Mouse (Mus musculus) ES-E14 (cell line): Measurements from ENCODE around the gene Olfr1248. TPM values are rescaled to one million over a fixed set of nuclear protein-coding genes. Genes with fewer than 3 reads are reported as not detected.
"Not testable (repeated sequence)": the region's sequence is repeated elsewhere in the genome, so short reads cannot be mapped to it uniquely, and the experiment has no call there.

Experiments
- DNase-seq: peaks from one replicate; pipeline ENCODE4 v3.0.0-alpha.2; 2013; ENCODE audit warnings: low read depth, low spot score
- H3K27ac ChIP-seq: 2 replicates; pipeline ENCODE4 v1.5.1; 2012; ENCODE audit warnings: low read depth, mild to moderate bottlenecking, low read length, moderate library complexity, mixed read lengths; ENCODE audit not compliant: poor library complexity, insufficient read depth, severe bottlenecking
- H3K36me3 ChIP-seq: 2 replicates; pipeline ENCODE4 v1.6.1; 2012; ENCODE audit warnings: mild to moderate bottlenecking, low read length, moderate library complexity, mixed read lengths; ENCODE audit not compliant: control insufficient read depth, poor library complexity, insufficient read depth, severe bottlenecking
- H3K4me1 ChIP-seq, 2 experiments: fragments of 150-350 bp in 1 of 2; sonication (generic) in 1 of 2; 2 replicates each; pipeline ENCODE4 v1.6.1; 2012; ENCODE audit warnings: low read length in 2 of 2, mild to moderate bottlenecking in 1 of 2, mixed read lengths in 1 of 2; ENCODE audit not compliant: control insufficient read depth in 2 of 2, insufficient read depth in 2 of 2, poor library complexity in 1 of 2
- H3K4me3 ChIP-seq, 2 experiments: fragments of 150-350 bp in 1 of 2; sonication (generic) in 1 of 2; 2 replicates each; pipeline ENCODE4 v1.5.1; 2012; ENCODE audit warnings: low read length in 2 of 2, low read depth in 1 of 2, mild to moderate bottlenecking in 1 of 2, mixed read lengths in 1 of 2; ENCODE audit not compliant: insufficient read depth in 1 of 2, poor library complexity in 1 of 2, severe bottlenecking in 1 of 2
- H3K9ac ChIP-seq: 2 replicates; pipeline ENCODE4 v1.6.1; 2012; ENCODE audit warnings: low read depth, mild to moderate bottlenecking, low read length, mixed read lengths; ENCODE audit not compliant: poor library complexity, insufficient read depth, severe bottlenecking
- H3K9me3 ChIP-seq: fragments of 150-350 bp; sonication (generic); 2 replicates; pipeline ENCODE4 v1.6.1; 2012; ENCODE audit warnings: low read depth, mild to moderate bottlenecking, low read length; ENCODE audit not compliant: control insufficient read depth, insufficient read depth
- CHD2 ChIP-seq: IDR thresholded peaks from 2 replicates; pipeline ENCODE4 v1.6.1; 2014; ENCODE audit warnings: mild to moderate bottlenecking, low read depth, low read length, inconsistent platforms
- HCFC1 ChIP-seq: IDR thresholded peaks from 2 replicates; pipeline ENCODE4 v1.6.1; 2012; ENCODE audit warnings: low read length, inconsistent platforms, borderline replicate concordance; ENCODE audit not compliant: insufficient read depth
- MAFK ChIP-seq: IDR thresholded peaks from 2 replicates; pipeline ENCODE4 v1.6.1; 2014; ENCODE audit warnings: mild to moderate bottlenecking, low read depth, low read length, inconsistent platforms; ENCODE audit not compliant: insufficient read depth
- ZC3H11A ChIP-seq: IDR thresholded peaks from 2 replicates; pipeline ENCODE4 v1.6.1; 2012; ENCODE audit warnings: low read depth, mild to moderate bottlenecking, inconsistent platforms, low read length, borderline replicate concordance
- ZNF384 ChIP-seq: IDR thresholded peaks from 2 replicates; pipeline ENCODE4 v1.6.1; 2012; ENCODE audit warnings: low read depth, low read length, inconsistent platforms
- in situ Hi-C, 2 experiments: fragments of 600-800 bp; cut with MboI; formaldehyde crosslinking; loops; one replicate each; pipeline ENCODE4 v1.15.1; 2025; ENCODE audit warnings: low sequenced_read_pairs in 2 of 2, inconsistent platforms in 1 of 2; ENCODE audit not compliant: unreplicated experiment in 2 of 2
- total RNA-seq: library from RNA; depleted of rRNA; stranded (reverse); fragments of 300-350 nt; gene quantifications from 2 replicates; pipeline ENCODE4 v1.2.3, GENCODE M21; 2012; rRNA removed

Gene Olfr1248
- total RNA-seq: not detected in 2 replicates

- H3K4me3 ChIP-seq, H3K27ac ChIP-seq, H3K36me3 ChIP-seq, H3K4me1 ChIP-seq, DNase-seq, in situ Hi-C loops, H3K9me3 ChIP-seq, H3K9ac ChIP-seq: not testable (repeated sequence)
These were observed at the start of gene Olfr1248 for GRCm38 (mm10) chr2:89618145-89618544. Gene Olfr1248, minus strand, starts transcription at chr2:89618245.

GRCm38 (mm10) chr2:89661367-89661766, 43.3 kb upstream of the Olfr1248 start, which contains the start of gene Olfr1250:
Gene Olfr1250, minus strand, starts transcription at chr2:89661467.
- Histone ChIP-seq H3K4me1 (no peaks in the 10 kb centered on the region), H3K9me3 (no peaks in the 10 kb centered on the region), H3K36me3 (no peaks in the 10 kb centered on the region), H3K27ac (no peak within 1 kb of the TSS), H3K9ac (no peak within 1 kb of the TSS), H3K4me3 (no peak within 1 kb of the TSS)
- no peak for TF ChIP-seq ZNF384
- TF ChIP-seq HCFC1: no peak
- TF ChIP-seq ZC3H11A: no peak
- TF ChIP-seq MAFK: no peak
- TF ChIP-seq CHD2: no peak
- in situ Hi-C loops: no loop called here
- no peak for DNase-seq

- Histone ChIP-seq H3K4me1 (no peaks in the 10 kb centered on the region), H3K9ac (no peak within 1 kb of the TSS), H3K27ac (no peak within 1 kb of the TSS), H3K9me3 (no peaks in the 10 kb centered on the region), H3K36me3 (no peaks in the 10 kb centered on the region), H3K4me3 (no peak within 1 kb of the TSS)
- DNase-seq: no peak
- in situ Hi-C loops: no loop called here
- TF ChIP-seq MAFK (no peak), ZNF384 (no peak), HCFC1 (no peak), ZC3H11A (no peak)
These were observed 16.8 kb upstream of the Olfr1248 start, which contains the start of gene Olfr1249 for GRCm38 (mm10) chr2:89634883-89635282. Gene Olfr1249, minus strand, starts transcription at chr2:89634983.

- Histone ChIP-seq H3K4me3 (no peak within 1 kb of the TSS), H3K9ac (no peak within 1 kb of the TSS), H3K27ac (no peak within 1 kb of the TSS), H3K4me1 (no peaks in the 10 kb centered on the region), H3K9me3 (no peaks in the 10 kb centered on the region), H3K36me3 (no peaks in the 10 kb centered on the region)
- DNase-seq: no peak
- no peak for TF ChIP-seq CHD2
- TF ChIP-seq HCFC1: no peak
- no peak for TF ChIP-seq ZC3H11A
- TF ChIP-seq MAFK: no peak
- no peak for TF ChIP-seq ZNF384
- in situ Hi-C loops: no loop called here
These were observed 4.0 kb downstream of the Olfr1248 start, which contains the start of gene Olfr1247 for GRCm38 (mm10) chr2:89614030-89614429. Gene Olfr1247, minus strand, starts transcription at chr2:89614130.

- Histone ChIP-seq H3K9ac (no peak within 1 kb of the TSS), H3K4me1 (no peaks in the 10 kb centered on the region), H3K36me3 (no peaks in the 10 kb centered on the region), H3K9me3 (no peaks in the 10 kb centered on the region), H3K4me3 (no peak within 1 kb of the TSS), H3K27ac (no peak within 1 kb of the TSS)
- TF ChIP-seq CHD2 (no peak), ZNF384 (no peak)
- in situ Hi-C loops: no loop called here
- DNase-seq: no peak
These were observed 25.0 kb downstream of the Olfr1248 start, which contains the start of gene Olfr1246 for GRCm38 (mm10) chr2:89593057-89593456. Gene Olfr1246, minus strand, starts transcription at chr2:89593157.
